Mouse (Mus musculus) kidney, postnatal 0 days (tissue): ENCODE results near the gene Dcst2. TPM values are rescaled to one million over a fixed set of nuclear protein-coding genes. Genes with fewer than 3 reads are reported as not detected.

Source experiments
- ATAC-seq: fragments of 200-750 bp; cut with Nextera tagmentation; replicated peaks from 2 replicates; pipeline ENCODE4 v1.8.0; 2017; ENCODE audit warnings: low read depth, moderate number of reproducible peaks, moderate TSS enrichment, moderate library complexity; ENCODE audit not compliant: low FRiP score
- DNase-seq: peaks from one replicate; pipeline ENCODE4 v3.0.0-alpha.2; 2016; ENCODE audit warnings: low spot score
- H3K27ac ChIP-seq: fragments of 300-500 bp; sonication (generic); 2 replicates; pipeline ENCODE4 v1.5.1; 2014; ENCODE audit warnings: mild to moderate bottlenecking
- H3K27me3 ChIP-seq: fragments of 300-500 bp; sonication (generic); 2 replicates; pipeline ENCODE4 v1.6.1; 2014; ENCODE audit warnings: low read length, mixed read lengths; ENCODE audit not compliant: insufficient read depth
- H3K36me3 ChIP-seq: fragments of 300-500 bp; sonication (generic); 2 replicates; pipeline ENCODE4 v1.6.1; 2014; ENCODE audit warnings: low read length, mixed read lengths; ENCODE audit not compliant: insufficient read depth
- H3K4me1 ChIP-seq: fragments of 300-500 bp; sonication (generic); replicated peaks from 2 replicates; pipeline ENCODE4 v1.6.1; 2014; ENCODE audit warnings: antibody characterized with exemption, low read length, mixed read lengths; ENCODE audit not compliant: insufficient read depth
- H3K4me2 ChIP-seq: fragments of 300-500 bp; sonication (generic); 2 replicates; pipeline ENCODE4 v1.6.1; 2014; ENCODE audit warnings: mild to moderate bottlenecking, low read length, moderate library complexity, mixed read lengths
- H3K4me3 ChIP-seq: fragments of 300-500 bp; sonication (generic); replicated peaks from 2 replicates; pipeline ENCODE4 v1.5.1; 2014; ENCODE audit warnings: low read depth, low read length
- H3K9ac ChIP-seq: fragments of 300-500 bp; sonication (generic); 2 replicates; pipeline ENCODE4 v1.6.1; 2014; ENCODE audit warnings: low read depth, low read length
- H3K9me3 ChIP-seq: fragments of 300-500 bp; sonication (generic); replicated peaks from 2 replicates; pipeline ENCODE4 v1.6.1; 2016; ENCODE audit warnings: low read length, inconsistent platforms, mixed read lengths
- CTCF ChIP-seq: IDR thresholded peaks from 2 replicates; pipeline ENCODE4 v1.5.1; 2016; ENCODE audit warnings: antibody characterized with exemption, low read depth, mild to moderate bottlenecking, moderate library complexity
- WGBS: fragments of 180-500 bp; shearing (Covaris S2); extraction: QIAGEN DNeasy Blood & Tissue Kit; methylation state at CpG from one replicate; pipeline ENCODE4 v1.1.7; 2014; 5-methylcytosine and 5-hydroxymethylcytosine counted together
- polyA plus RNA-seq: library from polyadenylated mRNA; unstranded; fragments of >200 nt; fragmentation: Nextera tagmentation; extraction: Ambion mirVana; gene quantifications from 2 replicates; pipeline ENCODE4 v1.2.1, GENCODE M21; 2015

Dcst2 gene
- polyA plus RNA-seq, 1 experiment from 2014 or later = 0.62 TPM

GRCm38 (mm10) chr3:89354816-89355511, 6.8 kb upstream of the Dcst2 start:
- no peak overlapping the region; the same call in 1 of the 2 replicates for H3K4me2 ChIP-seq
- 14% methylated on average over 5 of the region's 5 CpGs for WGBS
- H3K27ac ChIP-seq = peak overlapping the region; percentile 77

GRCm38 (mm10) chr3:89355512-89355902, 6.3 kb upstream of the Dcst2 start:
- peak; percentile 78 for ATAC-seq
- no peak for TF ChIP-seq CTCF
- Histone ChIP-seq H3K4me2 (no peak overlapping the region; the same call in 1 of the 2 replicates), H3K9ac (no peak overlapping the region), H3K9me3 (no peaks in the 10 kb centered on the region), H3K4me1 (0 out of 2 replicates have a peak, but pooled peaks cover under 1% of the 10 kb centered on the region), H3K27me3 (no peaks in the 10 kb centered on the region), H3K27ac (peak overlapping the region; percentile 77), H3K4me3 (no peak overlapping the region), H3K36me3 (no peaks in the 10 kb centered on the region)
- 67% methylated on average over 6 of the region's 6 CpGs for WGBS
- no peak for DNase-seq

More at GRCm38 (mm10) chr3:89354816-89355511, 6.8 kb upstream of the Dcst2 start:
- no peaks in the 10 kb centered on the region for H3K9me3 ChIP-seq
- no peaks in the 10 kb centered on the region for H3K27me3 ChIP-seq
- no peak overlapping the region for H3K4me3 ChIP-seq
- peak; percentile 70 for ATAC-seq
- no peak overlapping the region for H3K9ac ChIP-seq
- DNase-seq = peak; percentile 92
- H3K36me3 ChIP-seq = no peaks in the 10 kb centered on the region
- TF ChIP-seq CTCF = peak; percentile 95
- 0 out of 2 replicates have a peak, but pooled peaks cover 6% of the 10 kb centered on the region for H3K4me1 ChIP-seq

- Histone ChIP-seq H3K36me3 (no peaks in the 10 kb centered on the region), H3K4me3 (no peak overlapping the region), H3K4me2 (no peak overlapping the region), H3K9ac (no peak overlapping the region), H3K4me1 (no peaks in the 10 kb centered on the region), H3K27ac (peak overlapping the region; percentile 77; the same call in 1 of the 2 replicates), H3K9me3 (no peaks in the 10 kb centered on the region), H3K27me3 (no peaks in the 10 kb centered on the region)
- DNase-seq = no peak
- WGBS = 64% methylated on average over 9 of the region's 9 CpGs
- no peak for TF ChIP-seq CTCF
- ATAC-seq = no peak
Measured at GRCm38 (mm10) chr3:89356029-89356428, 5.7 kb upstream of the Dcst2 start.

- Histone ChIP-seq H3K27me3 (no peaks in the 10 kb centered on the region), H3K4me3 (no peak overlapping the region), H3K4me1 (no peaks in the 10 kb centered on the region), H3K9me3 (no peaks in the 10 kb centered on the region), H3K27ac (no peak overlapping the region), H3K4me2 (no peak overlapping the region), H3K9ac (no peak overlapping the region), H3K36me3 (no peaks in the 10 kb centered on the region)
- DNase-seq (no peak), ATAC-seq (no peak)
- WGBS = 66% methylated on average over 6 of the region's 6 CpGs
- TF ChIP-seq CTCF = no peak
Measured at GRCm38 (mm10) chr3:89359630-89360029, 2.1 kb upstream of the Dcst2 start.

- no peak for TF ChIP-seq CTCF
- WGBS = 61% methylated on average over 3 of the region's 3 CpGs
- ATAC-seq = 0 out of 2 replicates have a peak, but pooled peaks have one; percentile 26
- Histone ChIP-seq H3K27me3 (no peaks in the 10 kb centered on the region), H3K4me3 (no peak overlapping the region), H3K9me3 (no peaks in the 10 kb centered on the region), H3K9ac (no peak overlapping the region), H3K4me1 (no peaks in the 10 kb centered on the region), H3K27ac (no peak overlapping the region), H3K36me3 (no peaks in the 10 kb centered on the region), H3K4me2 (no peak overlapping the region)
- no peak for DNase-seq
Measured at GRCm38 (mm10) chr3:89360237-89360636, 1.5 kb upstream of the Dcst2 start.

- ATAC-seq (no peak), DNase-seq (no peak)
- H3K4me1 ChIP-seq = no peaks in the 10 kb centered on the region
- no peaks in the 10 kb centered on the region for H3K9me3 ChIP-seq
- H3K4me2 ChIP-seq = no peak overlapping the region
- no peak overlapping the region for H3K4me3 ChIP-seq
- WGBS = 60% methylated on average over 8 of the region's 8 CpGs
- H3K36me3 ChIP-seq = no peaks in the 10 kb centered on the region
- no peaks in the 10 kb centered on the region for H3K27me3 ChIP-seq
- no peak for TF ChIP-seq CTCF
- no peak overlapping the region for H3K9ac ChIP-seq
- H3K27ac ChIP-seq = no peak overlapping the region
Measured at GRCm38 (mm10) chr3:89364631-89365030, 2.9 kb downstream of the Dcst2 start.
